Mouse (Mus musculus) spleen, adult 2 months (tissue): ENCODE results near the gene Dnajb13.

Experiments used
- CTCF ChIP-seq: fragments of 200-500 bp; IDR thresholded peaks from 2 replicates; pipeline ENCODE4 v1.5.1; 2011; ENCODE audit warnings: mild to moderate bottlenecking, inconsistent platforms; ENCODE audit not compliant: insufficient read depth, insufficient read length, insufficient replicate concordance; ENCODE audit errors: extremely low read depth
- POLR2A ChIP-seq: fragments of 200-500 bp; IDR thresholded peaks from 2 replicates; pipeline ENCODE4 v1.6.1; 2011; ENCODE audit warnings: low read depth, low read length, inconsistent platforms

- TF ChIP-seq POLR2A (peak; percentile 7), CTCF (no peak)
These were observed 22.2 kb upstream of the Dnajb13 start, which contains the start of gene Coa4 for GRCm38 (mm10) chr7:100536804-100537518.
